Mouse (Mus musculus) myocyte (in vitro differentiated cells): Measurements from ENCODE around the gene Yju2.

Experiments used
- E2F4 ChIP-seq: IDR thresholded peaks from one replicate; pipeline ENCODE4 v1.6.1; 2011; ENCODE audit warnings: mild to moderate bottlenecking, control low read depth, moderate library complexity; ENCODE audit not compliant: insufficient read depth
- MYOD1 ChIP-seq, 3 experiments: IDR thresholded peaks; one replicate each; pipeline ENCODE4 v1.6.1; 2011; ENCODE audit warnings: control low read depth in 2 of 3, low read depth in 2 of 3, mild to moderate bottlenecking in 2 of 3, moderate library complexity in 1 of 3; ENCODE audit not compliant: insufficient read length in 2 of 3, control insufficient read depth in 1 of 3
- MYOG ChIP-seq, 3 experiments: IDR thresholded peaks; one replicate each; pipeline ENCODE4 v1.6.1; 2011; ENCODE audit warnings: control low read depth in 2 of 3, low read depth in 2 of 3, mild to moderate bottlenecking in 2 of 3; ENCODE audit not compliant: insufficient read length in 2 of 3, control insufficient read depth in 1 of 3, insufficient read depth in 1 of 3
- POLR2A ChIP-seq: IDR thresholded peaks from one replicate; pipeline ENCODE4 v1.6.1; 2011; ENCODE audit warnings: low read depth, mild to moderate bottlenecking, control low read depth, moderate library complexity; ENCODE audit not compliant: insufficient read length
- REST ChIP-seq: IDR thresholded peaks from one replicate; pipeline ENCODE4 v1.6.1; 2011; ENCODE audit warnings: mild to moderate bottlenecking, control low read depth, moderate library complexity; ENCODE audit not compliant: insufficient read depth, insufficient read length
- USF1 ChIP-seq: IDR thresholded peaks from one replicate; pipeline ENCODE4 v1.6.1; 2011; ENCODE audit warnings: low read depth, mild to moderate bottlenecking, control low read depth, moderate library complexity

DNA sequence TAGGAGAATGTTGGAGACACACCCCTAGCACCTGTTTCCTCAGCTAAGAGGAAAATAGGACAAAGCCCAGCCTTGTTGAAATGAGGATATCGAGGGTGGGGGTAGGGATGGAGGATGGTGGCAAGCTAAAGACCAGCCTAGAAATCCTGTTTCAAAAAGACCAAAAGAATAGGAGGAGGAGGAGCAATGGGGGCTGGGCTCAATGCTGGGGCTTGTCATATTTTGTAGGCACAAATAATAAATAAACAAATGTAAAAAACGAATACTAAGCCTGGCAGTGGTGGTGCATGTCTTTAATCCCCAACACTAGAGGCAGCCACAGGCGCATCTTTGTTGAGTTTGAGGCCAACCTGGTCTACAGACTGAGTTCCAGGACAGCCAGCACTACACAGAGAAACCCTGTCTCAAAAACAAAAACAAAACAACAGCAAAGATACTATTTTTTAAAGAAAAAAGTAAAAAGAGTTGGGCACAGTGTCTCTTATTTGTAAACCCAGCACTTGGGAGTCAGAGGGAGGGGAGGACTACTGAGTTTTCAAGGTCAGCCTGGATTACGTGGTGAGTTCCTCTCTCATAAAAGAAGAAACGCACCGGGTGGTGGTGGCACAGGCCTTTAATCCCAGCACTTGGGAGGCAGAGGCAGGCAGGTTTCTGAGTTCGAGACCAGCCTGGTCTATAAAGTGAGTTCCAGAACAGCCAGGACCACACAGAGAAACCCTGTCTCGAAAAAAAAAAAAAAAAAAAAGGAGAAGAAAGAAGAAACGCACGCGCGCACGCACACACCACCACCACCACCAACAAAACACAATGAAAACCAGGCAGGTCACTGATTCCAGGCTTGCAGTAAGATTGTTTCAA is 944 bp upstream of the Yju2 start:
- TF ChIP-seq POLR2A (no peak), E2F4 (no peak), MYOD1 (IDR thresholded peaks at IDR 0.05; ENCODE audit: control insufficient read depth in 1 of 3, insufficient read length in 2 of 3, low read depth in 2 of 3) (no peak), USF1 (no peak), MYOG (IDR thresholded peaks at IDR 0.05; ENCODE audit: control insufficient read depth in 1 of 3, insufficient read depth in 1 of 3, insufficient read length in 2 of 3, low read depth in 2 of 3) (no peak), REST (no peak)
